Comparison of ENCODE assay signal across 16 mouse cellular contexts in the genomic region with DNA sequence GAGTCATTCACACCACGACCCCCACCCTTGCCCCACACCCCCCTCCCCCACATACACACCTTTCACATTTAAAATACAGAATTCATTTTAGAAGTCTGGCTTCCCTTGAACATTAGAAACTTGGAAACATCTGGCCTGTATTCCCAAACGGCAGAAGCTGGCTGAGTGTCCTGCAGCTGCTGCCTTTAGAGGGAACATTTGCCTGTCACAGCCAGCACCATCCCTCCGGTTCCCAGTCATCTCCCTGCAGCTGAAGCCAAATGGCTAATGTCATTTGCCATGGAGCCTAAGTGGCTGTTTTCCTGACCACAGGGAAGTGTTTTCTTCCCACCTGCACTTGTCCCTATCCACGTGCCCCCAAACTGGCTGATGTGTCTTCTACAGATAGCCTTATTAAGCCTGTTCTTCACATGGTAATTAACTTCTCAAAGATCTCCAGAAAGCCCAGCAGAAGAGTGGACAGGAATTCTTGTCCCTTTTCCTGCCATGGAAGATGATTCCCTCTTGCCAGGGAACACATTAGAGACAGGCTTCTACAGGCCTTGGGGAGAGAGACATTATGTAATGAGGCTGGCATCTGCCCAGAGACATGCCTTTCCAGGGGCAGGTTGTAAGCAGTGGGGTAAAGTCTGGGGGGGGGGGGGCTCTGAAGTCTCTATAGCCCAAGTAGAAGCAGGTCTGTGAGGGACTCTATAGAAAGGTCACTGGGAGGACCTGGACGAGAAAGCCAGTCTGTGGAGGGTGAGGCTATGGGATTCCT. TPM values are rescaled to one million over a fixed set of nuclear protein-coding genes. Genes with fewer than 3 reads are reported as not detected.
DNase-seq lines count a peak whose midpoint lies in the region; ATAC-seq lines count a peak whose summit lies in the region.
"Had no signal": no experiment of that assay in that cellular context is flagged by ENCODE, and none has a peak within 500 bp of the region (broad histone marks: within the 10 kb centered on the region; RNA-seq: fewer than 3 reads in every experiment).

No protein-coding gene starts in this region.

- no peaks in the 10 kb centered on the region for H3K9me3 ChIP-seq in kidney, embryonic 15.5 days (replicated peaks)
- H3K9me3 ChIP-seq: embryonic facial prominence, embryonic 13.5 days; limb, embryonic 12.5 days; midbrain, embryonic 13.5 days; stomach, embryonic 15.5 days had no signal

- DNase-seq in adrenal gland, postnatal 14 days = peak; percentile 35
- DNase-seq in adrenal gland, postnatal 25 days = no peak
- peak; percentile 21 for DNase-seq in kidney, adult 18-20 months
- DNase-seq in gastrocnemius, postnatal 14 days = peak; percentile 60
- peak; percentile 61 to 63 for DNase-seq in kidney, postnatal 36 days
- DNase-seq in ovary, postnatal 10 days (ENCODE audit: low spot score) = no peak
- DNase-seq in neural tube, embryonic 10.5 days (ENCODE audit: extremely low spot score, low spot score) = no peak
- DNase-seq: lung, postnatal 4 days; thymus, postnatal 36 days had no signal

- intact Hi-C loops in gastrocnemius, postnatal 14 days (cut with DNase I; ENCODE audit: low total_unique reads) = loop anchor here (2.0 kb wide), 1 partner anchor 275 kb away; no protein-coding TSS in a partner anchor

- ATAC-seq in kidney, embryonic 15.5 days (replicated peaks; ENCODE audit: low FRiP score) = no peak
- ATAC-seq: midbrain, embryonic 13.5 days had no signal

- no peak overlapping the region for H3K4me2 ChIP-seq in kidney, embryonic 15.5 days
- H3K4me2 ChIP-seq: embryonic facial prominence, embryonic 13.5 days; limb, embryonic 12.5 days; midbrain, embryonic 13.5 days; stomach, embryonic 15.5 days had no signal

- H3K36me3 ChIP-seq in kidney, embryonic 15.5 days = peaks cover under 1% of the 10 kb centered on the region; the same call in 1 of the 2 replicates
- H3K36me3 ChIP-seq: embryonic facial prominence, embryonic 13.5 days; limb, embryonic 12.5 days; stomach, embryonic 15.5 days had no signal

- 0 out of 2 replicates have a peak, but pooled peaks cover 3% of the 10 kb centered on the region for H3K27me3 ChIP-seq in kidney, embryonic 15.5 days
- H3K27me3 ChIP-seq: embryonic facial prominence, embryonic 13.5 days; limb, embryonic 12.5 days; stomach, embryonic 15.5 days had no signal

- H3K27ac ChIP-seq in kidney, embryonic 15.5 days = no peak overlapping the region
- H3K27ac ChIP-seq: embryonic facial prominence, embryonic 13.5 days; kidney, postnatal 0 days; left cerebral cortex, adult 2 months; limb, embryonic 12.5 days; midbrain, embryonic 13.5 days; stomach, embryonic 15.5 days had no signal

- H3K4me1 ChIP-seq in kidney, embryonic 15.5 days = peaks cover 11% of the 10 kb centered on the region

- no peak overlapping the region for H3K9ac ChIP-seq in kidney, embryonic 15.5 days
- H3K9ac ChIP-seq: embryonic facial prominence, embryonic 13.5 days; limb, embryonic 12.5 days; midbrain, embryonic 13.5 days; stomach, embryonic 15.5 days had no signal

- no peak overlapping the region for H3K4me3 ChIP-seq in kidney, embryonic 15.5 days (replicated peaks)
- H3K4me3 ChIP-seq: embryonic facial prominence, embryonic 13.5 days; left cerebral cortex, adult 2 months; limb, embryonic 12.5 days; midbrain, embryonic 13.5 days; stomach, embryonic 15.5 days had no signal

- 43% methylated on average over 5 of the region's 5 CpGs for WGBS in kidney, embryonic 15.5 days

RNA-seq across cellular contexts. Expression of a gene that starts 43.2 kb away (rescaled TPM):
- 2.3 and 3.6 TPM in 2 replicates for total RNA-seq in adrenal gland, postnatal 14 days (2021)
- 3.4 and 5.2 TPM in 2 replicates for total RNA-seq in adrenal gland, postnatal 25 days (2021)
- polyA plus RNA-seq in kidney, embryonic 15.5 days (2015; fragmentation: Nextera tagmentation; extraction: Ambion mirVana) = 7.2 and 8.1 TPM in 2 replicates
- total RNA-seq in gastrocnemius, postnatal 14 days (2021) = under 1 TPM; 0.13 to 0.27 TPM

Comparison
In these comparisons a context has a peak if more than half of its experiments do, and no peak if none do; other contexts are left out.
1. DNase-seq: peak in adrenal gland, postnatal 14 days (single experiment), kidney, adult 18-20 months (single experiment), gastrocnemius, postnatal 14 days (single experiment) and kidney, postnatal 36 days (2 of 2); none in adrenal gland, postnatal 25 days (single experiment), ovary, postnatal 10 days (single experiment) and neural tube, embryonic 10.5 days (single experiment).